ENCODE assay signal across 14 mouse cellular contexts in the genomic region with DNA sequence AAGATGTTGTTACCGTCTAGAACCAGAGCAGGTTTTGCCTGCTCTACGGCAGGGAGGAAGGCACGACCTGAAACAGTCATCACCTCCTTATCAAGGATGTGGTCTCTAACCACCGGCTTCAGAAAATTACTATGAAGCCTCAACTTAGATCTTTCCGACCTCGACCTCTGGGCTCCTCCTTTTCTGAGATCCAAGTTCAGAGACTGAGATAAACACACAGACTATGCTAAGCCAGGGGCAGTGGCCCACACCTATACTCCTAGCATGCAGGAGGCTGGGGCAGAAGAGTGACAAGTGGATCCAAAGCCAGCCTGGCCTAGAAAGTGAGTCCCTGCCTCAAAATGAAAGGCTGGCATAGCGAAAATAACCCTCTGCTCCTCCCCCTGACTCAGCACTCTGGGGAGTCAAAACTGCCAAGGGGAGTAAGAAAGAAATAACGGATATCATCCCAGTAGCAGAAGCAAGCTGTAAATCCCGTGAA. TPM values are rescaled to one million over a fixed set of nuclear protein-coding genes. Genes with fewer than 3 reads are reported as not detected.
DNase-seq lines count a peak whose midpoint lies in the region; ATAC-seq and TF ChIP-seq lines count a peak whose summit lies in the region.
"Had no signal": no experiment of that assay in that cellular context is flagged by ENCODE, and none has a peak within 500 bp of the region (broad histone marks: within the 10 kb centered on the region; RNA-seq: fewer than 3 reads in every experiment).

No protein-coding gene starts in this region.

- no peaks in the 10 kb centered on the region for H3K36me3 ChIP-seq in liver, embryonic 12.5 days
- no peaks in the 10 kb centered on the region for H3K36me3 ChIP-seq in liver, embryonic 11.5 days (ENCODE audit: control insufficient read depth, insufficient read depth, low read length)
- no peaks in the 10 kb centered on the region for H3K36me3 ChIP-seq in kidney, embryonic 16.5 days (ENCODE audit: insufficient read depth, low read length)

- H3K4me2 ChIP-seq in liver, embryonic 12.5 days, result peak overlapping the region; percentile 18
- no peak overlapping the region for H3K4me2 ChIP-seq in liver, embryonic 11.5 days
- H3K4me2 ChIP-seq in kidney, embryonic 16.5 days (replicated peaks; ENCODE audit: low read depth, low read length), result no peak overlapping the region

- no peak; the same call in 1 of the 2 replicates for ATAC-seq in liver, embryonic 12.5 days
- no peak for ATAC-seq in liver, embryonic 11.5 days (replicated peaks; ENCODE audit: low FRiP score)
- ATAC-seq in megakaryocyte-erythroid progenitor cell, adult 5-6 weeks (replicated peaks; ENCODE audit: low FRiP score, low TSS enrichment, poor library complexity, severe bottlenecking), result peak; percentile 86
- ATAC-seq in kidney, embryonic 16.5 days (ENCODE audit: low FRiP score, low TSS enrichment), result no peak

- WGBS in liver, embryonic 12.5 days (ENCODE audit: insufficient replicate concordance), result 35% methylated on average over 9 of the region's 9 CpGs
- WGBS in liver, embryonic 11.5 days, result 50% methylated on average over 9 of the region's 9 CpGs
- 26% methylated on average over 9 of the region's 9 CpGs for WGBS in bone marrow, adult 2 months
- 80% methylated on average over 9 of the region's 9 CpGs for WGBS in kidney, embryonic 16.5 days

- no peak for DNase-seq in liver, embryonic 11.5 days (ENCODE audit: low spot score)
- peak; percentile 78 for DNase-seq in thymus, postnatal 14 days
- DNase-seq in cerebellum, adult 9-11 months, result no peak
- no peak for DNase-seq in layer of hippocampus, adult 11-12 months (ENCODE audit: low spot score)
- DNase-seq: heart, postnatal 4 days; kidney, adult 8-10 months; lung, postnatal 4 days had no signal

- H3K9ac ChIP-seq in liver, embryonic 12.5 days, result no peak overlapping the region
- no peak overlapping the region for H3K9ac ChIP-seq in liver, embryonic 11.5 days (ENCODE audit: low read depth, low read length)
- H3K9ac ChIP-seq in kidney, embryonic 16.5 days (replicated peaks; ENCODE audit: low read length), result no peak overlapping the region

- no peak for TF ChIP-seq CTCF in bone marrow, adult 2 months (IDR thresholded peaks at IDR 0.05; ENCODE audit: control insufficient read depth, insufficient read depth, low read length)

- no peaks in the 10 kb centered on the region for H3K4me1 ChIP-seq in liver, embryonic 12.5 days
- no peaks in the 10 kb centered on the region for H3K4me1 ChIP-seq in liver, embryonic 11.5 days (replicated peaks; ENCODE audit: control insufficient read depth, insufficient read depth, low read length)
- no peaks in the 10 kb centered on the region; the same call in 1 of the 2 replicates for H3K4me1 ChIP-seq in bone marrow, adult 2 months (ENCODE audit: control insufficient read depth, insufficient read depth, low read length)
- H3K4me1 ChIP-seq in kidney, embryonic 16.5 days (ENCODE audit: insufficient read depth, low read length), result no peaks in the 10 kb centered on the region

- no peak overlapping the region for H3K4me3 ChIP-seq in liver, embryonic 12.5 days
- no peak overlapping the region for H3K4me3 ChIP-seq in liver, embryonic 11.5 days (ENCODE audit: low read depth, low read length)
- H3K4me3 ChIP-seq in bone marrow, adult 2 months (replicated peaks; ENCODE audit: control insufficient read depth, low read depth, low read length), result no peak overlapping the region
- H3K4me3 ChIP-seq in kidney, embryonic 16.5 days (ENCODE audit: low read length), result no peak overlapping the region

- H3K9me3 ChIP-seq in liver, embryonic 12.5 days (replicated peaks), result no peaks in the 10 kb centered on the region
- no peaks in the 10 kb centered on the region for H3K9me3 ChIP-seq in liver, embryonic 11.5 days (ENCODE audit: control insufficient read depth, low read length)
- no peaks in the 10 kb centered on the region for H3K9me3 ChIP-seq in kidney, embryonic 16.5 days (ENCODE audit: low read length)

- H3K27me3 ChIP-seq in liver, embryonic 12.5 days (replicated peaks), result no peaks in the 10 kb centered on the region
- H3K27me3 ChIP-seq in liver, embryonic 11.5 days (replicated peaks; ENCODE audit: control insufficient read depth, insufficient read depth, low read length), result no peaks in the 10 kb centered on the region
- no peaks in the 10 kb centered on the region for H3K27me3 ChIP-seq in kidney, embryonic 16.5 days (ENCODE audit: insufficient read depth, low read length)

- H3K27ac ChIP-seq in liver, embryonic 12.5 days, result no peak overlapping the region
- no peak overlapping the region for H3K27ac ChIP-seq in liver, embryonic 11.5 days (ENCODE audit: low read depth, low read length)
- peak overlapping the region; percentile 64 for H3K27ac ChIP-seq in bone marrow, adult 2 months (ENCODE audit: control insufficient read depth, insufficient read depth, low read depth, low read length, poor library complexity)
- H3K27ac ChIP-seq in kidney, embryonic 16.5 days (ENCODE audit: low read length), result no peak overlapping the region

- no peak for TF ChIP-seq POLR2A in bone marrow, adult 2 months (IDR thresholded peaks at IDR 0.05; ENCODE audit: borderline replicate concordance, control insufficient read depth, low read depth, low read length)

RNA-seq across cellular contexts. Expression of gene Cnga1, which starts 9.2 kb away (rescaled TPM):
- polyA plus RNA-seq in liver, embryonic 12.5 days (2016; fragmentation: Nextera tagmentation; extraction: Ambion mirVana), result not detected in 2 replicates
- polyA plus RNA-seq in liver, embryonic 11.5 days (2014; fragmentation: Nextera tagmentation; extraction: Ambion mirVana), result not detected in 2 replicates
- 0.60 TPM in 1 of 2 replicates, not detected in the other for polyA plus RNA-seq in bone marrow, adult 2 months (2011; ENCODE audit: insufficient read depth, insufficient read length, low replicate concordance, missing spikeins)
- total RNA-seq in megakaryocyte-erythroid progenitor cell, adult 5-6 weeks (2014; fragmentation: Nextera tagmentation), result not detected in 2 replicates
- 0.23 TPM in 1 of 2 replicates, not detected in the other for total RNA-seq in megakaryocyte-erythroid progenitor cell, adult 5-6 weeks (2017)
- not detected in 2 replicates for polyA plus RNA-seq in kidney, embryonic 16.5 days (2015; fragmentation: Nextera tagmentation; extraction: Ambion mirVana)
- total RNA-seq: heart, postnatal 4 days; layer of hippocampus, postnatal 25 days had no signal
- polyA plus RNA-seq: frontal cortex, adult 2 months; gonadal fat pad, adult 2 months had no signal

RNA-seq across cellular contexts. Expression of gene Nipal1, which starts 12.8 kb away (rescaled TPM):
- 1.2 and 2.6 TPM in 2 replicates for polyA plus RNA-seq in liver, embryonic 12.5 days (2016; fragmentation: Nextera tagmentation; extraction: Ambion mirVana)
- polyA plus RNA-seq in liver, embryonic 11.5 days (2014; fragmentation: Nextera tagmentation; extraction: Ambion mirVana), result 0.92 and 0.94 TPM in 2 replicates
- polyA plus RNA-seq in bone marrow, adult 2 months (2011; ENCODE audit: insufficient read depth, insufficient read length, low replicate concordance, missing spikeins), result not detected in 2 replicates
- 2.7 TPM in 1 of 2 replicates, not detected in the other for total RNA-seq in megakaryocyte-erythroid progenitor cell, adult 5-6 weeks (2014; fragmentation: Nextera tagmentation)
- total RNA-seq in megakaryocyte-erythroid progenitor cell, adult 5-6 weeks (2017), result 0.08 and 0.47 TPM in 2 replicates
- 4.7 and 5.6 TPM in 2 replicates for polyA plus RNA-seq in kidney, embryonic 16.5 days (2015; fragmentation: Nextera tagmentation; extraction: Ambion mirVana)
- total RNA-seq: layer of hippocampus, postnatal 25 days had no signal

RNA-seq across cellular contexts. Expression of gene Gm5868, which starts 47.5 kb away (rescaled TPM):
- polyA plus RNA-seq in liver, embryonic 12.5 days (2016; fragmentation: Nextera tagmentation; extraction: Ambion mirVana), result not detected in 2 replicates
- polyA plus RNA-seq in liver, embryonic 11.5 days (2014; fragmentation: Nextera tagmentation; extraction: Ambion mirVana), result 0.80 and 0.90 TPM in 2 replicates
- polyA plus RNA-seq in bone marrow, adult 2 months (2011; ENCODE audit: insufficient read depth, insufficient read length, low replicate concordance, missing spikeins), result not detected in 2 replicates
- not detected in 2 replicates for total RNA-seq in megakaryocyte-erythroid progenitor cell, adult 5-6 weeks (2014; fragmentation: Nextera tagmentation)
- total RNA-seq in megakaryocyte-erythroid progenitor cell, adult 5-6 weeks (2017), result not detected in 2 replicates
- 0.33 and 0.45 TPM in 2 replicates for polyA plus RNA-seq in kidney, embryonic 16.5 days (2015; fragmentation: Nextera tagmentation; extraction: Ambion mirVana)
- total RNA-seq: heart, postnatal 4 days had no signal
- polyA plus RNA-seq: gonadal fat pad, adult 2 months had no signal

RNA-seq across cellular contexts. Expression of gene Zar1, which starts 53.8 kb away (rescaled TPM):
- not detected in 2 replicates for polyA plus RNA-seq in liver, embryonic 12.5 days (2016; fragmentation: Nextera tagmentation; extraction: Ambion mirVana)
- 0.53 TPM in 1 of 2 replicates, not detected in the other for polyA plus RNA-seq in liver, embryonic 11.5 days (2014; fragmentation: Nextera tagmentation; extraction: Ambion mirVana)
- not detected in 2 replicates for polyA plus RNA-seq in bone marrow, adult 2 months (2011; ENCODE audit: insufficient read depth, insufficient read length, low replicate concordance, missing spikeins)
- not detected in 2 replicates for total RNA-seq in megakaryocyte-erythroid progenitor cell, adult 5-6 weeks (2014; fragmentation: Nextera tagmentation)
- total RNA-seq in megakaryocyte-erythroid progenitor cell, adult 5-6 weeks (2017), result not detected in 2 replicates
- 0.24 and 0.30 TPM in 2 replicates for polyA plus RNA-seq in kidney, embryonic 16.5 days (2015; fragmentation: Nextera tagmentation; extraction: Ambion mirVana)
- total RNA-seq: heart, postnatal 4 days had no signal
